Mouse (Mus musculus) neural tube, embryonic 10.5 days (tissue): Measurements from ENCODE around the gene Gins3.
"Not testable (repeated sequence)": the region's sequence is repeated elsewhere in the genome, so short reads cannot be mapped to it uniquely, and the experiment has no call there.

Experiments used
- DNase-seq: peaks from one replicate; pipeline ENCODE4 v3.0.0-alpha.2; 2017; ENCODE audit warnings: low spot score; ENCODE audit errors: extremely low spot score

The Gins3 gene

DNA sequence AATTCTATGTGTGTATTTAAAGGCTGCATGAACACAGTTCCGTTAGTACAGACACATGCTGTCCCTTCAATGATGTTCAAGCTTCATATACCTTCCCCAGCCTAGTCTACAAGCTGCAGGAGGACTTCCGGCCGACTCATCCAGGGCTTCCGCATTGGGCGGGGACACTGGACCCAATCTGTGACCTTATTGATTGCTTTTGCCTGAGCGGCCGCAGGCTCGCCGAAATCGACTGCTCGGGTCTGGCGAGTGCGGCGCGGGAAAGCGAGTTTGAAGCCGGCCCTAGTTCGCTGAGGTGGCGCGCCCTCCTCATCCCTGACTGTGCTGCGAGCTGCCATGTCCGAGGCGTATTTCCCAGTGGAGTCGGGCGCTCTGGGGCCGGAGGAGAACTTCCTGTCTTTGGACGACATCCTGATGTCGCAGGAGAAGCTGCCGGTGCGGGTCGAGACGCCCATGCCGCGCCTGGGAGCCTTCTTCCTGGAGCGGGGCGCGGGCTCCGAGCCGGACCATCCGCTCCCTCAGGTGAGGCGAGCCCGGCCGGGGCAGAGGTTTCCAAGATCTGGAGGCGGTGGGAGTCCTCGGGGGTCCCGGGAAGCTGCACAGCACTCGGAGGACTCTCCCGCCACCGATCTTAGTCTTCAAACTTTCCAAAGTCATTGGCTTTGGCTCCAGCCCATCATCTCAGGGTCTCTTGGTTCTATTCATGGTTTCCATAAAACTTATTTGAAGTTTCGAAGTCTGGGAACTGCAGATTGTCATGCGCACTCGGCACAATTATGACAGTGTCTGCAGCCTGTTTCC is at the start of gene Gins3:
Gins3 (plus strand) TSS at position 192 of the 801 bp plus-strand sequence.
- DNase-seq, result peak; percentile 98

DNA sequence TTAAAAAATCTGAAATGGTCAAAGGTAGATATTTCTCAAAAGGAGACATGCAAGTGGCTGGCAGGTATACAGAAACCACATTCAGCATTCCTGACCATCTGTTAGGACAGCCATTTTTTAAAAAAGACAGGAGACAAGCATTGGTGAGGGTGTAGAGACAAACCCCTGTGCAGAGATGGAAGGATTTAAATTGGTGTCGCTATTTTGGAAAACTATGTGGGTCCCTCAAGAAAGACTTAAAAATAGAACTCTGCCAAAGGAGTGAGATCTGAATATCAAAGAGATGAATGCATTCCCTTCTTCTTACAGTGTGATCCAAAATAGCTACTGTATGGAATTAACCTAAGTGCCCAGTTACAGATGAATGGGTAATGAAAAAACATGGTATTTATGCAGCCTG is 45.9 kb upstream of the Gins3 start:
- DNase-seq, result no peak

GRCm38 (mm10) chr8:95589282-95589681 is 44.0 kb upstream of the Gins3 start:
- DNase-seq, result no peak

DNA sequence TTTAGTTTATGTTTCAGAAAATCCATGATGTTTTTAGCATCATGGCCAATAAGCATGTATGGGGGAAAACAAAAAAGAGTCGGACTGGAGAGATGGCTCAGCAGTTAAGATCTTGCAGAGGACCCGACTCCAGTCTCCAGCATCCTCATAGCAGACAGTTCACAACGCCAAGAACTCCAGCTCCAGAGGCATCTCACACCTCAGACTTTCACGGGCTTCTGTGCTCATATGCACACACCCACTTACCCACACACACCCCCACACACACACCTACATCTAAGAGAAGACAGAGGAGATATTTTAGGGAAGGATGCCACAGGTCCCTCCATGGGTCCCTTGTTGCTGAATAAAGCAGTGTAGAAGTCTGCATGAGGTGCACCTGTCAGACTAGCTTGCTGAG is 42.7 kb upstream of the Gins3 start:
- DNase-seq, result no peak

DNA sequence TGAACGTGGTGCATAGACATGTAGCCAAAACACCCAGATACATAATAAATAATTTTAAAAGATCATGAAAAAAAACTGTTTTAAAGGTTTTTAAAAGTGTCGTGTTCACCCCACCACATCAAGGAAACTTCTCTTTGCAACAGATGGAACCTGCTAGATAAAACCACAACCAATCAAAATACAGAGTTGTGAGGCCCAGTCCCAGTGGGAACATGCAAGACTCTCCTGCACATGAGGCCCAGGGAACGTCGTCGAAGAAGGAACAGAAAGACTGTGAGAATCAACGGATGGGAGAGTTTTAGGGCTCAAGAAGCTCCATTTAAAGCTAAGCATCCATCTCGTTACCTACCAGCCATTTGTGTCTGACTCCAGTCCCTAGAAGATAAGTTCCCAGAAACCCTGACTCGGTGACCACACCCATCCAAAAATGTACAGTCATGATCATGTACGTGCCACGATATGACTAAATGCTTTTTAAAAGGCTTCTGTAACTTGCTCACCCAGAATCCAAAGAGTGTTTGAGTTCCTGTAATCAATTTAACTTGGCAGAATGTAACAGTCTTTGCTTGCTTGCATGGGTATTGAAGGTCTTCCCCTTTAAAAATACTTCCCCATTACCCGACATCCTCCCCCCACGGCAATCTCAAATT is 41.0 kb upstream of the Gins3 start:
- DNase-seq, result no peak

DNA sequence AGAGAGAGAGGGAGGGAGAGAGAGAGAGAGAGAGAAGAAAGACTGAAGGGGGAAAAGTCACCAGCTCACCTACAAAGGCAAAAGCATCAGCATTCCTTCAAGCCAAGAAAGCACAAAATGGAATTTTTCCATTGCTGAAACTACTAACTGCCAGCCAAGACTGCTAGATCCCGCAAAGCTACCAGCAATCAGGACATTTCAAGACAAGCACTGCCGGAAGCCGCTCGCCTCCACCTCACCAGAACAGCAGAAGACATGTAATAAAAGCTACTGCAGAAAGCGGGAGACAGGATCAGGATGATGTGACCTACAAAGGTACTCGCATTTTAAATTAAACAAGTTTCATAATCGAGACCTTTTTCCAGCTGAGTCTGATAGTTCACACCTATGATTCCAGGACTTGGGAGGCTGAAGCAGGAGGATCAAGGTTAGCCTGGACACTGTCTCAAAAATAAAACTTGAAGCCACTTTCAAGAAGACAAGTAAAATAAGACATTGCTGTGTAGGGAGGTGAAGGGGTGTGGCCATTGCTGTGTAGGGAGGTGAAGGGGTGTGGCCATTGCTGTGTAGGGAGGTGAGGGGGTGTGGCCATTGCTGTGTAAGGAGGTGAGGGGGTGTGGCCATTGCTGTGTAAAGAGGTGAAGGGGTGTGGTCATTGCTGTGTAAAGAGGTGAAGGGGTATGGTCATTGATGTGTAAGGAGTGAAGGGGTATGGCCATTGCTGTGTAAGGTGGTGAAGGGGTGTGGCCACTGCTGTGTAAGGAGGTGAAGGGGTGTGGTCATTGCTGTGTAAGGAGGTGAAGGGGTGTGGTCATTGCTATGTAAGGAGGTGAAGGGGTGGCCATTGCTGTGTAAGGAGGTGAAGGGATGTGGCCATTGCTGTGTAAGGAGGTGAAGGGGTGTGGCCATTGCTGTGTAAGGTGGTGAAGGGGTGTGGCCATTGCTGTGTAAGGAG is 39.5 kb upstream of the Gins3 start:
- no peak for DNase-seq

- no peak for DNase-seq
Observed at GRCm38 (mm10) chr8:95595131-95595530, 38.1 kb upstream of the Gins3 start.

DNA sequence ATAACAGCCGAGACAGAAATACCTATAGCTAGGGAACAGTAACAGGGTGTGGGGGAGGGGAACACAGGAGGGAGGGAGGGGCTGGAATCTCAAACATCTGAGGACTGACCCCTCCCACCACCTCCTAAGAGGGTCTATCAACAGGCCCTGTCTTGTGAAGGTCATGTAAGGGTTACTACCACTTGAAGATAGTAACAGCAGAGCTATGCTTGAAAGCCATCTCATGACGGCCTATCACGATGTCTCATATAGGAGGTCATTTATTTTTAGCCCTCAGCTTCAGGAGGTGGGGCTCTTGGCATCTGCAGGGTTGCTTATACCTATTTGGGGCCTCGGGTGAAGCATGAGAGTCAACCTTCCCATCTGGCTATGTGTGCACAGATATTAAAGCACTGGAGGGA is 36.4 kb upstream of the Gins3 start:
- no peak for DNase-seq

DNA sequence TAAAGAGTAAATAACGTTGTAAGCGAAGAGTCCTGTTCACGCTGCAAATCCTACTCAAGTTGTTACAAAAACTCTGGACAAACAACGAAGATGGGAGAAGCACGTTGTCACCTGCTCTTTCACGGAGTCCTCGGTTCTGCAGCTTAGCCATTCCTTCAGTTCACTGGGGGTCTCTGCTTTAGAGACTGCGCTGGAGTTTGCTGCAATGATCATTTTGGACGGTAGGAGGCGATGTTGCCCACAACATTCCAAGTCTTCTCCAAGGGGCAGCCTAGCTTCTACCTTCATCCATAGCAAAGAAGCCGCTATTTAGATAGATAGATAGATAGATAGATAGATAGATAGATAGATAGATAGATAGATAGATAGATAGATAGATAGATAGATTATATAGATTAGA is 33.4 kb upstream of the Gins3 start:
- DNase-seq, result peak; percentile 83

- DNase-seq, result no peak
Observed at GRCm38 (mm10) chr8:95601306-95601705, 31.9 kb upstream of the Gins3 start.

GRCm38 (mm10) chr8:95602168-95602567 is 31.1 kb upstream of the Gins3 start:
- no peak for DNase-seq

GRCm38 (mm10) chr8:95606509-95606908 is 26.7 kb upstream of the Gins3 start:
- DNase-seq, result not testable (repeated sequence)

DNA sequence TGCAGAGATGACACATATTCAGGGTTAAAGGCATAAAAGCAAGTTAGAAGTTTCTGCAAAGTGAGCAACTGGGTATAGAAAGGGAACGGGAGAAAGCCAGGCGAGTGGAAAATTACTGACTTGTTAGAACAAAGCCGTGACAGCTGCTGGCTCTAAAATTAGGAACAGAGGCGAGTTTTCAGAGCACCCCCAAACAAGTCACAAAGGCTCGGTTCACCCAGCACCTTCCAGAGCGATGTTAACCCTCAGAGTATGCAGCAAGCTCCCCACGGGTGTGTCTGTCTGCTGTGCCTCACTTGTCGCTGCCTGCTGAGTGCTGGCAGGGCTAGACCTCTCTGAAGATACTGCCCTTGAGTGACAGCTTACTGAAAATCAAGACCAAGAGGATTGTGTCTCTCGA is 26.0 kb upstream of the Gins3 start:
- no peak for DNase-seq

DNA sequence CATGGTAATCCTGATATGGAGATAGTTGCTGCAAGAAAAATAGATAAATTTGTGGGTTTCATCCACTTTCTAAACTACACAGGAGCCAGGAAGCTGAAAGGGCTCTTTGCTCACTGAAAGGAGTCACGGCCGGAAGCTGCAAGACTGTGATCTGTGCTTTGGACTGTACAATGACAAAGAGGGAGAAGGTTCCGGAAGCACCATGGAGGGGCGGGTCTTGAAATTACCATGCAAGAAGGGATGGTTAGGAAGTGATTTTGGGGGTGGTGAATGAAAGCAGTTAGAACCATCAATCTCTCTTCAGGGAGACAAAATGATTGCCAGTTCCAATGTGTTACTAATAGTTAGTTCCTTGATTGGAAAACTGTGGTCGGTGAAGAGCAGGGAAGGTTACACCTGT is 23.8 kb upstream of the Gins3 start:
- DNase-seq, result no peak

DNA sequence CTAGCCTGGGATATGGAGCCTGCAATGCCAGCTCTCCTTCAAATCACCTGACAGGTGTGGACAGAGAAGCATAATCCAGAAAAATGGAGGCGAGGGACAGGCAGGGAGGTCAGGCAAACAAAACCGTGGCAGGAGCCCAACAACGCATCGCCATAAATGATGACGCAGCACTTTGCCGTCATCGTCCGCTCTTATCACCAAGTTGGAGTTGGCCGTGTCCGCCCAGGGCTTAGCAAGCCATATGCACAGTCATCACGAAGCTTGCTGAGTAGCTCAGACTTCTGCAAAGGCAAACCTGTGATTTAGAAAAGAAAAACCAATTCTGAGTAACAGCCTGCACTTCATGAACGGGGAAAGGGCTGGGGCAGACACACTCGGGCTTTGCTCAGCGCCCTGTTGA is 22.5 kb upstream of the Gins3 start:
- DNase-seq, result no peak

- DNase-seq, result no peak
Observed at GRCm38 (mm10) chr8:95611769-95612168, 21.5 kb upstream of the Gins3 start.

DNA sequence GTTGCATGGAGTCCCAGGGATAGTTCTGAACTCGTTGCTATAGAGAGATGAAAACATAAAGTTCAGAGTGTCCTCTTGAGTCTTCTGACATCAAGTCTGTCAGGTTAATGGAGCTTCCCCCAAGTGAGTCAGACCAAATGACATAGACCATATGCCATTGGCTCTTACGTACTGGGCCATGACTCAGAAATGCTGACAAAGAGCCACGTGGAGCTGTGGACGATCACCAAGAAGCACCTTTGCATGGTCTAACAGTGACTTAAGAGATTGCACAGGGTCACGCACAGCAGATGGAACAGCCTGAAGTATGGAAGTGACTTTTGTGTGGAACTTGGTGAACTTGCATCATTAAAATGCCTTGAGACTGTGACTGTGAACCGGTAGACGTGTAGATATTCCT is 16.9 kb upstream of the Gins3 start:
- no peak for DNase-seq

- DNase-seq, result no peak
Observed at GRCm38 (mm10) chr8:95620046-95620445, 13.2 kb upstream of the Gins3 start.

- DNase-seq, result no peak
Observed at GRCm38 (mm10) chr8:95624833-95625232, 8.4 kb upstream of the Gins3 start.

- no peak for DNase-seq
Observed at GRCm38 (mm10) chr8:95632840-95633239, 413 bp upstream of the Gins3 start.

DNA sequence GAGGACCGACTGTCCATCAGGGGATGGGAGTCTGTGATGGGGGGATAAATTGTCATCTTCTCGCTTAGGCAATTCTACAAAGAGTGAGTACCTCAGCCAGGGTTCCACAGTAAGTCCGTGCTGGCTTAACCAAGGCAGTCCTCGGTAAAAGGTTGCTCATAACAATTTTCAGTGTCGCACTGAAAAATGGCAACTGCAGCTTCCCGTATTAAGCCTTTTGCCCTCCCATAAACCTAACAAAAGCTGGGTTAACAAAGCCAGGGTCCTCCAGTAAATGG is 749 bp downstream of the Gins3 start:
- DNase-seq, result no peak

GRCm38 (mm10) chr8:95644942-95645341 is 11.7 kb downstream of the Gins3 start:
- no peak for DNase-seq
